Mouse (Mus musculus) bone marrow macrophage, adult 2 months (primary cell): ENCODE data around the gene Mapkap1. TPM values are rescaled to one million over a fixed set of nuclear protein-coding genes. Genes with fewer than 3 reads are reported as not detected.

Experiments used
- H3K27ac ChIP-seq: 2 replicates; pipeline ENCODE4 v1.5.1; 2012; ENCODE audit warnings: low read depth, low read length; ENCODE audit not compliant: insufficient read depth
- H3K4me1 ChIP-seq: 2 replicates; pipeline ENCODE4 v1.6.1; 2012; ENCODE audit warnings: low read length; ENCODE audit not compliant: control insufficient read depth, insufficient read depth
- H3K4me3 ChIP-seq: 2 replicates; pipeline ENCODE4 v1.5.1; 2012; ENCODE audit warnings: mild to moderate bottlenecking, low read length, moderate library complexity; ENCODE audit not compliant: insufficient read depth
- CTCF ChIP-seq: IDR thresholded peaks from 2 replicates; pipeline ENCODE4 v1.5.1; 2012; ENCODE audit warnings: low read depth, mild to moderate bottlenecking, low read length, moderate library complexity
- POLR2A ChIP-seq: IDR thresholded peaks from 2 replicates; pipeline ENCODE4 v1.6.1; 2012; ENCODE audit warnings: mild to moderate bottlenecking, low read depth, low read length, borderline replicate concordance
- polyA plus RNA-seq: library from polyadenylated mRNA; stranded (reverse); fragments of >200 nt; gene quantifications from 2 replicates; pipeline ENCODE4 v1.2.4, GENCODE M21; 2012; ENCODE audit not compliant: missing spikeins, insufficient read depth, insufficient read length

Mapkap1 gene
- polyA plus RNA-seq, 1 experiment, result 40.0 TPM

DNA sequence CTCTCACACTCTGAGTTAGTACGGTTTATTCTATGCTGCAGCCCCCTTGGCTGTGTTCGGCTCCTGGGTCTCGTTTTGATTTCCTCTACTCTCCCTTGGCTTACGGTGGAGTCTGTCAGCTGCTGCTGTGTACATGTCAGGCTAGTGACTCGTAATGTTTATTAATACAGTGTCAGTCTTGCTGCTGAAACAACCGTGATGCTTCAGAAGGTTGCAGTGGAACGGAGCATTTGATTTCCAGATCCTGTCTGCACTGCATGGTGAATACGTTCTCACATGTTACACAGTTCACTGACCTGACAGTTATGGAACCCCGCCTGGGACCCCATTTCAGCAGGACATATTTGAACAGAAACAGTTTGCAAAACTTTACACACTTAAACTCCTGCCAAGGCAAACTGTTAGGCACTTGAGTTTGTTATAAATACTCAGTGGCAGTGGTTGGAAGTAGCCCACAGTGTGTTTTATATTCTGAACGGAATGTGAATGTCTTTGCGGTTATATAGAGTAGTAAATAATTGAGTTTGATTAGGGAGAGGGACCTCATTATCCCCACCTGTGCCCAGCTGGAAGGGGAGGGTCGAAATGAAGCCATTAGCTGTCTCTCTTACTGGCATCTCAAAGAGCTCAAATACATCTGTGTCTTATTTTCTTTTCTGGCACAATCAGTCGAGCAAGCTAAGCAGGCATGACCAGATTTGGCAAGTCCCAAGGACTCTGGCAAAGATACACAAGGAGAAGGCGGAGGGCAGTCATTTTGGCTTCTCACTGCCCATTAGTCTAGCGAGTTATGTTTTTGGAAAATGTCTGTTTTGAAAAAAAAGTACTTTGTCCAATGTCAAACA is 120.2 kb downstream of the Mapkap1 start:
- no peak overlapping the region for H3K4me3 ChIP-seq
- TF ChIP-seq CTCF (no peak), POLR2A (no peak)
- H3K27ac ChIP-seq, result no peak overlapping the region
- H3K4me1 ChIP-seq, result no peaks in the 10 kb centered on the region

DNA sequence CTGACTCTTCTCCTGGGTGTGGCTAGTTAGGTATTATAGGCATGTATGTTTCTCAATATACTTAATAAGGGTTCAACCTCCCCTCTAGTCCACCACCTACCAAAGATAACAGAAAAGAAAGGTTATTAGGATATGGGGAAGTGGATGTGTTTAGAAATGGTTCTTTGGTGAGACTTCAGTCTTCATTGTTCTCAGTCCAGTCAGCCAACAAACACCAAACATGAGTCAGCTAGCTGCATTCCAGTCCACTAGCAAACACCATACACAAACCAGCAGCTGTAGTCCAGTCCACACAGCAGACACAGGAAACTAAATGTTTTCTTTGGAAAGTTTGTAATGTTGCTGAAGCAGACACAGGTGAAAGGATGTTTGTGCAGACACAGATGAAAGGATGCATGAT is 121.9 kb downstream of the Mapkap1 start:
- TF ChIP-seq POLR2A (no peak), CTCF (no peak)
- Histone ChIP-seq H3K4me1 (no peaks in the 10 kb centered on the region), H3K4me3 (no peak overlapping the region), H3K27ac (no peak overlapping the region)

DNA sequence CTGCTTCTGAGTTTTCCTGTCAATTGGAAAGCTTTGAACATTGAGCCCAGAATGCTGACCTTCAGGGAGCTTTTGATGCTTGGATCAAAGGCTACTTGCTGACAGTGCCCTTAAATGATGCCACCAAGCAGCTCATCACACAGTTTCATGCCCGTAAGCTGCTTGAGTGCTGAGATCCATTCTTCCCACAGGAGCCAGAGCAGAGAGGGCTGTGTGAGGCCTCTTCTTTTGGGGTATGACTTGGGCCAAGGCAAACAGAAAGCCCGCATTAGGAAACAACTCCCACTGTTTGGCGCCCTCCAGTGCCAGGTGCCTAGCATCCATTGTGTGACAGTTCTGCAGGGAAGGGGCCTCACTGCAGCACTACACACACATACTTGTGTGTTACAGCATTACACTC is 123.5 kb downstream of the Mapkap1 start:
- TF ChIP-seq POLR2A (no peak), CTCF (no peak)
- no peaks in the 10 kb centered on the region for H3K4me1 ChIP-seq
- H3K4me3 ChIP-seq, result no peak overlapping the region
- no peak overlapping the region for H3K27ac ChIP-seq

DNA sequence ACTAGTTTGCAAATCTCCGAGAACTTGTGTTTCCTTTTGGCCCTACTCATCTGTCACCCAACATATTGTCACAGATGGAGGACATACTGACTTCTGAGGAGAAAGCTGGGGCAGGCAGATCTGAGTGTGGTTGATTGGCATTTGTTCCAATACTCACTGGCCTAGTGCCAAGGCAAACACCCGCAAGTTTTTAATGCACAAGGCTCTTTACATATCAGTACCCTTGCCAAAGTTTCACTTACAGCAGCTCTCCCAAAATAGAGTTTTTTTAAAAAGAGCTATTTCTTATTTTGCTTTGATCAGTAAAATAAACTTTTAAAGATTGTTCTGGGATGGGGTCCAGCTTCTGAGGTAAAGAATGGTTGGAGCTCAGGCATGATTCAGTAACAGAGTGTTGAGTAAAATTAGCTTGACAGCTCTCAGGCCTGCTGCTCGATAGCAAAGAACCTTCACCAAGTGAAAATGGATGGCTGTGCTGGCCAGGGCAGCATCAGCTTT is 125.3 kb downstream of the Mapkap1 start:
- TF ChIP-seq CTCF, result no peak
- TF ChIP-seq POLR2A, result no peak
- no peaks in the 10 kb centered on the region for H3K4me1 ChIP-seq
- H3K27ac ChIP-seq, result no peak overlapping the region
- H3K4me3 ChIP-seq, result no peak overlapping the region

DNA sequence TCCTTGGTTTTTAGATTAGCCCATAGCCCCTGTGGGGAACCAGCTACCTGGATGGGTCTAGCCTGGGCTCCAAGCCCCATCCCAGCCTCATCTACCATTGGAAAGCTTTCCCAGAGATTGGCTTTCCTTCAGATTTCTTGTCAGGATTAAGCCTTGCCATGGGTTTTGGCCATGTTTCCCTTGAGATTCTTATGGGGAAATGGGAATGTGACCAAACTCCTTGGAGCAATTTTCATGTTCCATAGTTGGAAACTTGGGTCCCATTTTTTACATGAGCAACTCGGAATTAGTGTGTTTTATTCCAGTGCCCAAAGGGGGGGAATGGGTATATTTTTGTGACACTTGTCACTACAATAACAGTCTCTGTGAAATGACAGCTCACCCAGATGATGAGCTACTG is 125.8 kb downstream of the Mapkap1 start:
- H3K4me1 ChIP-seq, result no peaks in the 10 kb centered on the region
- TF ChIP-seq POLR2A (no peak), CTCF (no peak)
- H3K4me3 ChIP-seq, result no peak overlapping the region
- H3K27ac ChIP-seq, result no peak overlapping the region

DNA sequence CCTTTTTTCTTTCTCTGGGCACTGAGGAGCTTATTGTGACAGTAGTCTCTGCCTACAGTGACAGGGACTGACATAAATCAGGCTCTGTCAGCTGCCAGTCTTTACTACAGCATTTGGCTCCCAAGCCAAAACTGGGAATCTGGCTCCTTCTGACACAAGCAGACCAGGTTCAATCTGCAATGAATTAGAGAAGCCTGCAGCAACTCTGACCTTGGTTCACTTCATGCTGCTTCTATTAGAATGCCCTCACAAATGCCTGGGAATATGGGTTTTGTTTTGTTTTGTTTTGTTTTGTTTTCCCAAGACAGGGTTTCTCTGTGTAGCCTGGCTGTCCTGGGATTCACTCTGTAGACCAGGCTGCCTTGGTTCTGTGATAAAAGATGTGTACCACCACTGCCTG is 126.7 kb downstream of the Mapkap1 start:
- Histone ChIP-seq H3K27ac (no peak overlapping the region), H3K4me1 (no peaks in the 10 kb centered on the region; the same call in 1 of the 2 replicates), H3K4me3 (no peak overlapping the region)
- TF ChIP-seq CTCF, result no peak
- no peak for TF ChIP-seq POLR2A

DNA sequence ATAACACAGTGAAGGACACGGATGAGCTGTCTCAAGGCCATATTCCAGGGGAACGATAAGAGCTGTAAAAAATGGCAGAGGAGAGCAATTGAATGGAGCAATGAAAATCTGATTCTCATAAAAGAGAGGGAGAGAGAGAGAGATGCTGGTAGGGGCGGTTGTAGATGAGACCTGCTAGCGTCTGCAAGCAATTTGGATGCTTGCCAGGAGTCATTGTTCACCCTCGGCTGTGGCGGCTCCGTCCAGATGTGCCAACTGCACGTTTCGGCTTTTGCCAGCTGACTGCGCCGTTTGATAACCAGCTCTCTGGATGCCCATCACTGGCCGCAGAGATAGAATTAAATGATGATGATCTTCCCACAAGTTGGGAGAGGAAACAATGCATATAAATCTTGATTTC is 128.4 kb downstream of the Mapkap1 start:
- H3K27ac ChIP-seq, result no peak overlapping the region
- no peak for TF ChIP-seq POLR2A
- no peak for TF ChIP-seq CTCF
- peaks cover 4% of the 10 kb centered on the region; the same call in 1 of the 2 replicates for H3K4me1 ChIP-seq
- H3K4me3 ChIP-seq, result no peak overlapping the region

DNA sequence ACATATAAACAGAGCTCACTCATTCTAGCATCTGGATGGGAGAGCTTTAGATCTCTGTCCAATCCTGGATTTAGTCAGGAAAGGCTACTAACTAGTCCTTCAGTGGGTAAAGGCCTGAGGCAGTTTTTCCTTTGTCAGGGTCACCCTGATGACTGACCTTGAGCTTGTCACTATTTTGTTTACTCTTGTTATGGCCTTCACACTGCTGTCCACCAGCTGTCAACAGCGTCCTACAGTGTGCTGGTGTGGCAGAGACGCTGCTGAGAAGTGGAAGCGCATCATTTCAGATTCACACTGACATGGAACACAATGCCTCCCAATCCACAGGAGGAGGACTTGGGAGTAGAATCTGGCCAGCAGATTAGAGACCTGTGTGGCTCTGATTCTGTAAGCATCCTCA is 130.8 kb downstream of the Mapkap1 start:
- no peak overlapping the region for H3K4me3 ChIP-seq
- H3K27ac ChIP-seq, result no peak overlapping the region
- H3K4me1 ChIP-seq, result peaks cover 4% of the 10 kb centered on the region; the same call in 1 of the 2 replicates
- no peak for TF ChIP-seq CTCF
- TF ChIP-seq POLR2A, result no peak

DNA sequence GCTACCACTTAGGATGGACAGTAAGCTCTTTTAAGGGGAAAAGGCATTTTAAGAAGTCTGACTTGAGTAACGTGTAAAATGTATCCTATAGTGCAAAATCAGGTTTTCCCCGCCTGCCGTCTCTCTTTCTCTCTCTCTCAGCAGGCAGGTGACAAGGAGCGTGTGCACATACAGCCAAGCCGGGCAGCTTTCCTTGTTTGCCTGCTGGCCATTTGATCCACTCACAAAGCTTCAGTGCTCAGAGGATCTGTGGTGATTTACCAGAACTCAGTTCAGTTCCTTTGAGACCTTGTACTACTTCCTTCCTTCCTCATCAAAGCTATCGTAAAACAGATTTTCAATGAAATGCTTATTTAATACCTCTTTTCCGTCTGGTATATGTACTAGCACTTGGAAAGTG is 137.0 kb downstream of the Mapkap1 start:
- no peak for TF ChIP-seq CTCF
- no peak for TF ChIP-seq POLR2A
- no peak overlapping the region for H3K27ac ChIP-seq
- peaks cover 18% of the 10 kb centered on the region for H3K4me1 ChIP-seq

DNA sequence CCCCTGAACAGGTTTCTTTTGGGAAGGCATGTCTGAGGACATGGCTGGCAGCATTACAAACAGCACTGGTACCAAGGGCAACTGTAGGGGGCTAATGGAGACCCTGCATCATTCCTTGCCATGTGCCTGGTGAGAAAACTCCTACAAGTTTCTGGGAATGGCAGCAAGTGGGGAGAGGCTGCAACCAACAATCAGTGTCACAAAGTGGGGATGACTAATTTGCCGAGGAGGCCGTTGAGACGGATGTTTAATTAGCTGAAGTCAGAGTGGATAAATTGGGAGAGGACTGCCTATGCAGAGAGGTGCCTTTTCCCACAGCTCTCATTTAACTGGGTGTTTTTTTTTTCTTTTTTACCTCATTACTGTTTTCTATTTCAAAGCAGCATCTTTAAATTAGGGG is 137.4 kb downstream of the Mapkap1 start:
- no peak overlapping the region for H3K27ac ChIP-seq
- no peak overlapping the region for H3K4me3 ChIP-seq
- H3K4me1 ChIP-seq, result peaks cover 17% of the 10 kb centered on the region
- no peak for TF ChIP-seq CTCF
- no peak for TF ChIP-seq POLR2A

More for the DNA sequence above, 137.0 kb downstream of the Mapkap1 start:
- H3K4me3 ChIP-seq, result no peak overlapping the region
